Mouse (Mus musculus) MEL (cell line): ENCODE measurements around the gene Pcbp2. TPM values are rescaled to one million over a fixed set of nuclear protein-coding genes. Genes with fewer than 3 reads are reported as not detected.

ENCODE experiments used
- DNase-seq: peaks from one replicate; pipeline ENCODE4 v3.0.0; 2011; ENCODE audit warnings: low read depth, low spot score
- H3K27ac ChIP-seq: 2 replicates; pipeline ENCODE4 v1.5.1; 2012; ENCODE audit warnings: low read depth, mild to moderate bottlenecking, control low read depth, low read length, moderate library complexity; ENCODE audit not compliant: control insufficient read depth
- H3K27me3 ChIP-seq, 2 experiments: fragments of 150-350 bp in 1 of 2; sonication (generic) in 1 of 2; 2 replicates each; pipeline ENCODE4 v1.6.1; 2012; ENCODE audit warnings: low read length in 2 of 2, mild to moderate bottlenecking in 2 of 2, improper control_type of control experiment in 1 of 2, moderate library complexity in 1 of 2; ENCODE audit not compliant: insufficient read depth in 2 of 2, control insufficient read depth in 1 of 2
- H3K36me3 ChIP-seq, 2 experiments: 2 replicates each; pipeline ENCODE4 v1.6.1; 2012 to 2014; ENCODE audit warnings: low read length in 2 of 2, improper control_type of control experiment in 1 of 2, inconsistent platforms in 1 of 2, mild to moderate bottlenecking in 1 of 2; ENCODE audit not compliant: insufficient read depth in 2 of 2, control insufficient read depth in 1 of 2
- H3K4me1 ChIP-seq, 2 experiments: fragments of 150-350 bp in 1 of 2; sonication (generic) in 1 of 2; 2 replicates each; pipeline ENCODE4 v1.6.1; 2012; ENCODE audit warnings: low read length in 2 of 2, improper control_type of control experiment in 1 of 2, mild to moderate bottlenecking in 1 of 2; ENCODE audit not compliant: insufficient read depth in 2 of 2, control insufficient read depth in 1 of 2
- H3K4me3 ChIP-seq, 2 experiments: fragments of 150-350 bp in 1 of 2; sonication (generic) in 1 of 2; 2 replicates each; pipeline ENCODE4 v1.5.1; 2012; ENCODE audit warnings: low read depth in 2 of 2, low read length in 2 of 2, mild to moderate bottlenecking in 2 of 2, moderate library complexity in 2 of 2, control low read depth in 1 of 2, improper control_type of control experiment in 1 of 2; ENCODE audit not compliant: control insufficient read depth in 1 of 2, insufficient read depth in 1 of 2
- H3K79me2 ChIP-seq: 2 replicates; pipeline ENCODE4 v1.6.1; 2012; ENCODE audit warnings: mild to moderate bottlenecking, low read length, moderate library complexity; ENCODE audit not compliant: control insufficient read depth, poor library complexity, insufficient read depth
- H3K9ac ChIP-seq: 2 replicates; pipeline ENCODE4 v1.6.1; 2012; ENCODE audit warnings: low read depth, mild to moderate bottlenecking, control low read depth, low read length, moderate library complexity; ENCODE audit not compliant: control insufficient read depth, poor library complexity, severe bottlenecking
- H3K9me3 ChIP-seq: fragments of 150-350 bp; sonication (generic); replicated peaks from 2 replicates; pipeline ENCODE4 v1.6.1; 2012; ENCODE audit warnings: mild to moderate bottlenecking, low read length, improper control_type of control experiment, moderate library complexity; ENCODE audit not compliant: insufficient read depth
- BHLHE40 ChIP-seq: IDR thresholded peaks from 2 replicates; pipeline ENCODE4 v1.6.1; 2012; ENCODE audit warnings: low read depth, mild to moderate bottlenecking, inconsistent platforms, low read length, improper control_type of control experiment, borderline replicate concordance
- EP300 ChIP-seq, 2 experiments: IDR thresholded peaks; 2 replicates each; pipeline ENCODE4 v1.6.1; 2011; ENCODE audit warnings: improper control_type of control experiment in 2 of 2, low read length in 2 of 2, low read depth in 1 of 2, mild to moderate bottlenecking in 1 of 2
- ETS1 ChIP-seq: IDR thresholded peaks from 2 replicates; pipeline ENCODE4 v1.6.1; 2012; ENCODE audit warnings: low read depth, mild to moderate bottlenecking, inconsistent platforms, low read length, improper control_type of control experiment, moderate library complexity
- GATA1 ChIP-seq: IDR thresholded peaks from 2 replicates; pipeline ENCODE4 v1.6.1; 2011; ENCODE audit warnings: low read depth, low read length, improper control_type of control experiment
- JUND ChIP-seq: IDR thresholded peaks from 2 replicates; pipeline ENCODE4 v1.6.1; 2011; ENCODE audit warnings: low read depth, mild to moderate bottlenecking, improper control_type of control experiment, low read length
- KAT2A ChIP-seq: conservative IDR thresholded peaks from 2 replicates; pipeline ENCODE4 v1.6.1; 2012; ENCODE audit warnings: low read depth, low read length, improper control_type of control experiment, inconsistent platforms
- MAFK ChIP-seq: IDR thresholded peaks from 2 replicates; pipeline ENCODE4 v1.6.1; 2011; ENCODE audit warnings: low read depth, mild to moderate bottlenecking, low read length, improper control_type of control experiment, borderline replicate concordance
- MAX ChIP-seq: IDR thresholded peaks from 2 replicates; pipeline ENCODE4 v1.6.1; 2011; ENCODE audit warnings: low read length, improper control_type of control experiment
- MAZ ChIP-seq: IDR thresholded peaks from 2 replicates; pipeline ENCODE4 v1.6.1; 2012; ENCODE audit warnings: low read depth, mild to moderate bottlenecking, inconsistent platforms, low read length, improper control_type of control experiment
- MEF2A ChIP-seq: IDR thresholded peaks from 2 replicates; pipeline ENCODE4 v1.6.1; 2014; ENCODE audit warnings: low read depth, mild to moderate bottlenecking, inconsistent platforms, low read length, improper control_type of control experiment; ENCODE audit not compliant: poor library complexity, insufficient replicate concordance, severe bottlenecking; ENCODE audit errors: extremely low read depth
- MYB ChIP-seq: IDR thresholded peaks from 2 replicates; pipeline ENCODE4 v1.6.1; 2011; ENCODE audit warnings: mild to moderate bottlenecking, low read depth, low read length, improper control_type of control experiment
- NELFE ChIP-seq: IDR thresholded peaks from 2 replicates; pipeline ENCODE4 v1.6.1; 2011; ENCODE audit warnings: low read depth, low read length, improper control_type of control experiment
- POLR2A ChIP-seq, 2 experiments: IDR thresholded peaks; 2 replicates each; pipeline ENCODE4 v1.6.1; 2011 to 2012; ENCODE audit warnings: low read length in 2 of 2, mild to moderate bottlenecking in 2 of 2, control low read depth in 1 of 2, improper control_type of control experiment in 1 of 2, low read depth in 1 of 2, moderate library complexity in 1 of 2; ENCODE audit not compliant: control insufficient read depth in 1 of 2, insufficient read depth in 1 of 2, poor library complexity in 1 of 2
- POLR2AphosphoS2 ChIP-seq: IDR thresholded peaks from 2 replicates; pipeline ENCODE4 v1.6.1; 2011; ENCODE audit warnings: low read length, improper control_type of control experiment
- RAD21 ChIP-seq: IDR thresholded peaks from 2 replicates; pipeline ENCODE4 v1.6.1; 2011; ENCODE audit warnings: mild to moderate bottlenecking, low read depth, low read length, improper control_type of control experiment
- SIN3A ChIP-seq: IDR thresholded peaks from 2 replicates; pipeline ENCODE4 v1.6.1; 2012; ENCODE audit warnings: low read length, improper control_type of control experiment, inconsistent platforms
- TAL1 ChIP-seq: IDR thresholded peaks from 2 replicates; pipeline ENCODE4 v1.6.1; 2012; ENCODE audit warnings: mild to moderate bottlenecking, inconsistent platforms, low read length, moderate library complexity, mixed read lengths
- TBP ChIP-seq: IDR thresholded peaks from 2 replicates; pipeline ENCODE4 v1.8.0; 2011; ENCODE audit warnings: low read depth, low read length, improper control_type of control experiment
- UBTF ChIP-seq: IDR thresholded peaks from 2 replicates; pipeline ENCODE4 v1.6.1; 2012; ENCODE audit warnings: low read depth, mild to moderate bottlenecking, inconsistent platforms, low read length, improper control_type of control experiment, moderate library complexity, borderline replicate concordance; ENCODE audit not compliant: insufficient read depth
- USF1 ChIP-seq: IDR thresholded peaks from 2 replicates; pipeline ENCODE4 v1.6.1; 2014; ENCODE audit warnings: low read depth, mild to moderate bottlenecking, inconsistent platforms, low read length, improper control_type of control experiment, moderate library complexity
- USF2 ChIP-seq, 2 experiments: IDR thresholded peaks; 2 replicates each; pipeline ENCODE4 v1.6.1; 2011 to 2012; ENCODE audit warnings: improper control_type of control experiment in 2 of 2, low read length in 2 of 2, borderline replicate concordance in 1 of 2, inconsistent platforms in 1 of 2, low read depth in 1 of 2, mild to moderate bottlenecking in 1 of 2; ENCODE audit not compliant: insufficient read depth in 1 of 2
- ZC3H11A ChIP-seq: IDR thresholded peaks from 2 replicates; pipeline ENCODE4 v1.6.1; 2012; ENCODE audit warnings: low read depth, mild to moderate bottlenecking, inconsistent platforms, low read length, improper control_type of control experiment
- ZKSCAN1 ChIP-seq: IDR thresholded peaks from 2 replicates; pipeline ENCODE4 v1.6.1; 2012; ENCODE audit warnings: low read depth, mild to moderate bottlenecking, inconsistent platforms, low read length, improper control_type of control experiment, moderate library complexity
- ZNF384 ChIP-seq: IDR thresholded peaks from 2 replicates; pipeline ENCODE4 v1.6.1; 2012; ENCODE audit warnings: low read depth, mild to moderate bottlenecking, inconsistent platforms, low read length, improper control_type of control experiment
- polyA plus RNA-seq, 2 experiments: library from polyadenylated mRNA; stranded (reverse) in 1 of 2; unstranded in 1 of 2; fragments of >175 nt in 1 of 2; fragments of >200 nt in 1 of 2; gene quantifications; 2 replicates each; pipeline versions ENCODE4 v1.2.1 to v1.2.4; 2012; ENCODE audit warnings: low replicate concordance in 2 of 2, low read depth in 1 of 2; ENCODE audit not compliant: insufficient read length in 2 of 2, insufficient read depth in 1 of 2, missing spikeins in 1 of 2
- total RNA-seq: library from RNA; depleted of rRNA; stranded (reverse); fragments of 300-350 nt; gene quantifications from 2 replicates; pipeline ENCODE4 v1.2.3, GENCODE M21; 2012

The Pcbp2 gene
- total and polyA plus RNA-seq, 3 experiments, result 359 to 2,091 (median 977) TPM

DNA sequence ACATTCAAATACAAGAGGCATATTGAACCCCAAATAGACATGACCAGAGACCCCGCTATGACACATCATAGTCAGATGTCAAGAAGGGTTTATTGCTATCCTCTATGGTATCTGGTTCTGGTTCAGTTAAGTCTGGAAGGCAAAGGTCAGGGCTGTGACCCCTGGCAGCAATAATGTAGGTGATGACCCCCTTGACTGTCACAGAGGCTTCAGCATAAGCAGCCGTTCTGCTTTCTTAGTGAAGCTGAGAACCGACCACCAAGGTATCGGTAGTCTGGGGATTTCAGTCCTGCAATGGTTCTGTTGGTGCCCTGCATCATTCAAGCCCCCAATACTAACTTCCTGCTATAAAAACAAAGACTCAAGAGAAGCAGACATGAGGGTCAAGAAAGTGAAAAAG is 61.2 kb downstream of the Pcbp2 start (continued):
- TF ChIP-seq USF2 (IDR thresholded peaks at IDR 0.05; ENCODE audit: borderline replicate concordance in 1 of 2, insufficient read depth in 1 of 2, low read depth in 1 of 2, low read length in 2 of 2) (no peak), EP300 (IDR thresholded peaks at IDR 0.05; ENCODE audit: low read depth in 1 of 2, low read length in 2 of 2) (no peak)

DNA sequence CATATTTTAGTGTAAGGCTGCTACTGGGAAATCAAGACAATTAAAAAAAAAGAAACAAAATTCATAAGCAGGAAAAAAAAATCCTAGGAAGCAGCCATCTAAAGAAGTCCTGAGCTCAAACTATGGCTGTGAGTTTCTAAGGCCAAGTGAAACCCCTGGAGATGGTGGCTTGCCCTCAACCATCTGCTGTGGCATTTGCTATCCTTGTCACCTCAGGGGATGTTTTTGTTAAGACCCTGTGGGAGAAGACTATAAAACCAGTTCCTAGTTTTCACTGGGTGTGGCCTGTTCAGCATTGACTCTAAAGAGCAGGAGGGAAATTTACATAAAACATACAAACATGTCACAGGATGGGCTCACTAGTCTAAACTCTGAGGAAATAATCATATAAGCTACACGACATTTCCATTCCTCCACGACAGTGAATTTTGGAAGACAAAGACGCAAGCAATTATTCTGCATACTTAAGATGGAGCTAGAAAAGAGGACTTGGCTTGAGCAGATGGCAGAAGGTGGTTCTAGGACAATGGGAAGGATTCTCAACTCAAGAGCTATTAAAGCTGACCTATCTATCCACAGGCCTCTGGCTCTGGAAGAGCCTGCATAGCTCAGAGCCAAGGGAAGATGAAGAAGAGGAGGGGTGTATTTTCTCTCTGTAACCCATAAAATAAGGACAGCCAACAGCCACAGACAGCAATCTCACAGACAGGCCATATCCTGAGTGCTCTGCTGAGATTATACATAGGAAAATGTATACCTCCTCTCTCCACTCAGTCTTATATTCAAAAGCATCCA is 62.0 kb downstream of the Pcbp2 start:
- no peaks in the 10 kb centered on the region for H3K4me1 ChIP-seq
- no peak for TF ChIP-seq SIN3A
- TF ChIP-seq MAX, result no peak
- TF ChIP-seq TBP, result no peak
- no peak for TF ChIP-seq ZNF384
- no peak for TF ChIP-seq ZC3H11A
- TF ChIP-seq MAFK, result no peak
- no peak for TF ChIP-seq TAL1
- TF ChIP-seq NELFE, result no peak
- TF ChIP-seq RAD21, result no peak
- no peak for TF ChIP-seq MEF2A
- TF ChIP-seq POLR2AphosphoS2, result no peak

DNA sequence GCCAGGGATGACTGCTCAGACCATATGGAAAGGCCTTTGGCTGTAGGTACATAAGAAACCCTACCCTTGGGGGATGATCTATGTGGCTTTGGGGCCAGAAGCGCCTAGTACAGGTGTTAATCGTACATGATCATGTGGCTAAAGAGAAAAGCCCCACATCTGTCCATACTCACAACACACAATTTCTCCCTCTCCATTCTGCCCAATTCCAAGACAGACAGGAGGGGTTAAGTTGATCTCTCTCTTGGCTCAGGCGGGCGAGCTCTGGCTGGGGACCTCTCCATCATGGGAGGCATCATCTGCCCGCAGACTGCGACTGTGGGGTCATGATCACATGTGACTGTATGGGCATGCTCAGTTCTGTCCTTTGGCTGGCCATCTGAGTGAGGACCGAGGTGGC is 63.6 kb downstream of the Pcbp2 start:
- Histone ChIP-seq H3K36me3 (peaks cover 0 to 46% of the 10 kb centered on the region in 2 experiments; a peak in 2 of 4 replicates), H3K79me2 (no peaks in the 10 kb centered on the region), H3K4me1 (no peaks in the 10 kb centered on the region), H3K9me3 (no peaks in the 10 kb centered on the region), H3K27ac (no peak overlapping the region), H3K27me3 (no peaks in the 10 kb centered on the region), H3K9ac (no peak overlapping the region), H3K4me3 (no peak overlapping the region)
- no peak for TF ChIP-seq KAT2A
- TF ChIP-seq MAFK, result no peak
- TF ChIP-seq ZC3H11A, result no peak
- TF ChIP-seq GATA1, result no peak
- no peak for TF ChIP-seq USF1
- TF ChIP-seq BHLHE40, result no peak
- no peak for TF ChIP-seq MAZ
- no peak for TF ChIP-seq JUND
- no peak for TF ChIP-seq MYB
- no peak for TF ChIP-seq UBTF
- TF ChIP-seq ZKSCAN1, result no peak
- no peak for TF ChIP-seq POLR2A (IDR thresholded peaks at IDR 0.05; ENCODE audit: control insufficient read depth in 1 of 2, insufficient read depth in 1 of 2, low read depth in 1 of 2, low read length in 2 of 2, poor library complexity in 1 of 2)
- TF ChIP-seq RAD21, result no peak
- no peak for TF ChIP-seq ETS1
- no peak for DNase-seq

More for the DNA sequence above, 62.0 kb downstream of the Pcbp2 start:
- Histone ChIP-seq H3K27ac (no peak overlapping the region), H3K27me3 (no peaks in the 10 kb centered on the region), H3K9me3 (no peaks in the 10 kb centered on the region), H3K36me3 (peaks cover 0 to 39% of the 10 kb centered on the region in 2 experiments; a peak in 2 of 4 replicates), H3K9ac (no peak overlapping the region), H3K79me2 (no peaks in the 10 kb centered on the region), H3K4me3 (no peak overlapping the region)
- DNase-seq, result no peak
